Mouse (Mus musculus): ENCODE data around the gene Pus3.
A peak's percentile ranks its signal among the peaks of the same experiment; 100 is the strongest.

The Pus3 gene

GRCm38 (mm10) chr9:35558257-35559008 is at the start of gene Pus3, which contains the start of gene Ddx25:
Pus3 (plus strand) TSS chr9:35558595.
Ddx25 (minus strand) TSS chr9:35558528.
- peak; percentile 46 for DNase-seq (ENCODE audit: low read depth)

- no peak for DNase-seq (ENCODE audit: low read depth)
These were observed 44.5 kb upstream of the Pus3 start for GRCm38 (mm10) chr9:35513900-35514299.

- no peak for DNase-seq (ENCODE audit: low read depth)
These were observed 42.2 kb upstream of the Pus3 start for GRCm38 (mm10) chr9:35516182-35516581.

- DNase-seq (ENCODE audit: low read depth) = no peak
These were observed 41.7 kb upstream of the Pus3 start for GRCm38 (mm10) chr9:35516711-35517110.

GRCm38 (mm10) chr9:35518169-35518568 is 40.2 kb upstream of the Pus3 start, which contains the start of gene Gm1113:
Gm1113 (minus strand) TSS chr9:35518269.
- DNase-seq (ENCODE audit: low read depth) = no peak

- DNase-seq (ENCODE audit: low read depth) = no peak
These were observed 37.6 kb upstream of the Pus3 start for GRCm38 (mm10) chr9:35520631-35521348.

GRCm38 (mm10) chr9:35522241-35522640 is 36.2 kb upstream of the Pus3 start:
- no peak for DNase-seq (ENCODE audit: low read depth)

GRCm38 (mm10) chr9:35522821-35523515 is 35.4 kb upstream of the Pus3 start:
- DNase-seq (ENCODE audit: low read depth) = no peak

- DNase-seq (ENCODE audit: low read depth) = no peak
These were observed 34.9 kb upstream of the Pus3 start for GRCm38 (mm10) chr9:35523541-35523940.

GRCm38 (mm10) chr9:35523941-35524411 is 34.4 kb upstream of the Pus3 start:
- peak; percentile 80 for DNase-seq (ENCODE audit: low read depth)

GRCm38 (mm10) chr9:35529141-35529540 is 29.3 kb upstream of the Pus3 start:
- DNase-seq (ENCODE audit: low read depth) = no peak

GRCm38 (mm10) chr9:35529796-35530195 is 28.6 kb upstream of the Pus3 start:
- no peak for DNase-seq (ENCODE audit: low read depth)

- DNase-seq (ENCODE audit: low read depth) = no peak
These were observed 25.1 kb upstream of the Pus3 start for GRCm38 (mm10) chr9:35533266-35533665.

GRCm38 (mm10) chr9:35535110-35535509 is 23.3 kb upstream of the Pus3 start:
- DNase-seq (ENCODE audit: low read depth) = peak; percentile 66

- DNase-seq (ENCODE audit: low read depth) = no peak
These were observed 22.5 kb upstream of the Pus3 start for GRCm38 (mm10) chr9:35535876-35536275.

- no peak for DNase-seq (ENCODE audit: low read depth)
These were observed 19.2 kb upstream of the Pus3 start for GRCm38 (mm10) chr9:35539001-35539750.

- DNase-seq (ENCODE audit: low read depth) = no peak
These were observed 17.4 kb upstream of the Pus3 start for GRCm38 (mm10) chr9:35541024-35541423.

- peak; percentile 86 for DNase-seq (ENCODE audit: low read depth)
These were observed 16.9 kb upstream of the Pus3 start for GRCm38 (mm10) chr9:35541488-35541887.

- DNase-seq (ENCODE audit: low read depth) = no peak
These were observed 16.5 kb upstream of the Pus3 start for GRCm38 (mm10) chr9:35541941-35542340.

GRCm38 (mm10) chr9:35543099-35543860 is 15.1 kb upstream of the Pus3 start:
- DNase-seq (ENCODE audit: low read depth) = no peak

- DNase-seq (ENCODE audit: low read depth) = no peak
These were observed 13.7 kb upstream of the Pus3 start for GRCm38 (mm10) chr9:35544666-35545065.
